Mouse (Mus musculus) ovary, adult 10 weeks (tissue): ENCODE measurements around the gene Cdhr3. TPM values are rescaled to one million over a fixed set of nuclear protein-coding genes. Genes with fewer than 3 reads are reported as not detected.

ENCODE experiments used
- polyA plus RNA-seq: library from polyadenylated mRNA; stranded (reverse); fragments of 350-450 nt; fragmentation: Illumina TruSeq; extraction: RNeasy Lipid Tissue Mini Kit (QIAGEN cat#74804); gene quantifications from one replicate; pipeline ENCODE4 v1.2.3, GENCODE M21; 2014

The Cdhr3 gene
- polyA plus RNA-seq, result 4.8 TPM

DNA sequence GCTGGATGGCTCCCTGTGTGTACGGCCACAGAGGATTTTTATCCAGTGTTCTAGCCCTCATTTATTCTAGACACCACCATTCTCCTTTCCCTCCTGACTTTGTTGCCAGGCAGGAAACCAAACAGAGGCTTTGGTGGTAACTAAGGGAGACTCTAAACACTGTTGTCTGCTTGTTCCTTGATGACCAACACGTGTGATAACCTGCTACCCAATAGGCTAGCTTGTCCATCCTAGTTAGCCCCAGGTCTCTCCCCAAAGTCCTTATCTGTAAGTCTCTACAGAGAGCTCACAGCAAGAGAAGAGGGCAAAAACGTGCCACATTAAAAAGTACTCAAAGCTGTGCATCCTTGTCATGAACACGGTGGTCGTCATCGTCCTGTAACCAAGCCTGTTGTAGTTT is at the start of gene Cdhr3:
TSS of gene Cdhr3 (minus strand) at position 101 of the 400 bp plus-strand sequence.

Other genes with a start within 250 kb of the Cdhr3 start
- gene Sypl, start 139.0 kb downstream of the Cdhr3 start, polyA plus RNA-seq, result 284 TPM
- gene Atxn7l1, start 54.8 kb upstream of the Cdhr3 start, polyA plus RNA-seq, result 29.8 TPM